Mouse (Mus musculus) limb, embryonic 13.5 days (tissue): Measurements from ENCODE around the gene Lrsam1. TPM values are rescaled to one million over a fixed set of nuclear protein-coding genes. Genes with fewer than 3 reads are reported as not detected.

Experiments used
- ATAC-seq: fragments of 200-750 bp; cut with Nextera tagmentation; 2 replicates; pipeline ENCODE4 v1.8.0; 2017; ENCODE audit warnings: low read depth, moderate number of reproducible peaks, moderate TSS enrichment; ENCODE audit not compliant: low FRiP score
- H3K27ac ChIP-seq: fragments of 300-500 bp; sonication (generic); 2 replicates; pipeline ENCODE4 v1.5.1; 2015; ENCODE audit warnings: inconsistent platforms, mild to moderate bottlenecking, moderate library complexity
- H3K27me3 ChIP-seq: fragments of 300-500 bp; sonication (generic); 2 replicates; pipeline ENCODE4 v1.6.1; 2015; ENCODE audit warnings: mild to moderate bottlenecking, inconsistent platforms
- H3K36me3 ChIP-seq: fragments of 300-500 bp; sonication (generic); 2 replicates; pipeline ENCODE4 v1.6.1; 2015; ENCODE audit warnings: inconsistent platforms, mild to moderate bottlenecking, moderate library complexity
- H3K4me1 ChIP-seq: fragments of 300-500 bp; sonication (generic); 2 replicates; pipeline ENCODE4 v1.6.1; 2015; ENCODE audit warnings: inconsistent platforms
- H3K4me2 ChIP-seq: fragments of 300-500 bp; sonication (generic); replicated peaks from 2 replicates; pipeline ENCODE4 v1.6.1; 2015; ENCODE audit warnings: inconsistent platforms, mild to moderate bottlenecking, moderate library complexity
- H3K4me3 ChIP-seq: fragments of 300-500 bp; sonication (generic); 2 replicates; pipeline ENCODE4 v1.5.1; 2015; ENCODE audit warnings: moderate library complexity, mild to moderate bottlenecking, inconsistent platforms
- H3K9ac ChIP-seq: fragments of 300-500 bp; sonication (generic); 2 replicates; pipeline ENCODE4 v1.6.1; 2015; ENCODE audit warnings: mild to moderate bottlenecking, inconsistent platforms
- H3K9me3 ChIP-seq: fragments of 300-500 bp; sonication (generic); 2 replicates; pipeline ENCODE4 v1.6.1; 2016; ENCODE audit warnings: inconsistent platforms
- WGBS: fragments of 180-500 bp; shearing (Covaris S2); methylation state at CpG from one replicate; pipeline ENCODE4 v1.1.7; 2015; 5-methylcytosine and 5-hydroxymethylcytosine counted together
- polyA plus RNA-seq: library from polyadenylated mRNA; unstranded; fragments of >200 nt; fragmentation: Nextera tagmentation; extraction: Ambion mirVana; gene quantifications from 2 replicates; pipeline ENCODE4 v1.2.1, GENCODE M21; 2015

Gene Lrsam1
- polyA plus RNA-seq, 1 experiment from 2014 or later: 13.9 TPM

DNA sequence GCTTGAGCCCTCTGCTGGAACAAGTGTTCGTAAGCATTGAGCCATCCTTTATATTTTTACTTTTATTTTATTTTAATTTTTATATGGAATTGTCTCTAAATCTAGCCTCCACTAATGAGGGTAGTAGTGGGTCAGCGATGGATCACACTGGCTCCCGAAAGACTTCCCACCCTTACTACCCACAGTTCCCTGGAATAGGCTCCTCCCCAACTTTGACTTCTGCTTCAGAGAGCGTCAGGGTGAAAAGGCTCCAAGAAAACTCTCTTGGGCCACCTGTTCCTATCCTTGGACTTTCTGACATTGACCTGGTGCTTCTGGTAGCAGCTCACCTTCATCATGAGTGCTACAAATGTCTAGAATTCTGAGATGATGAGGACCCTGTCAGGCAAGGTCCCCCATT lies 21.3 kb upstream of the Lrsam1 start:
- Histone ChIP-seq H3K4me3 (peak overlapping the region; percentile 88), H3K27me3 (no peaks in the 10 kb centered on the region), H3K27ac (no peak overlapping the region), H3K9ac (peak overlapping the region; percentile 35), H3K36me3 (peaks cover 5% of the 10 kb centered on the region), H3K9me3 (no peaks in the 10 kb centered on the region), H3K4me1 (peaks cover 19% of the 10 kb centered on the region), H3K4me2 (peak overlapping the region; percentile 100)
- 5% methylated on average over 4 of the region's 4 CpGs for WGBS
- no peak for ATAC-seq

DNA sequence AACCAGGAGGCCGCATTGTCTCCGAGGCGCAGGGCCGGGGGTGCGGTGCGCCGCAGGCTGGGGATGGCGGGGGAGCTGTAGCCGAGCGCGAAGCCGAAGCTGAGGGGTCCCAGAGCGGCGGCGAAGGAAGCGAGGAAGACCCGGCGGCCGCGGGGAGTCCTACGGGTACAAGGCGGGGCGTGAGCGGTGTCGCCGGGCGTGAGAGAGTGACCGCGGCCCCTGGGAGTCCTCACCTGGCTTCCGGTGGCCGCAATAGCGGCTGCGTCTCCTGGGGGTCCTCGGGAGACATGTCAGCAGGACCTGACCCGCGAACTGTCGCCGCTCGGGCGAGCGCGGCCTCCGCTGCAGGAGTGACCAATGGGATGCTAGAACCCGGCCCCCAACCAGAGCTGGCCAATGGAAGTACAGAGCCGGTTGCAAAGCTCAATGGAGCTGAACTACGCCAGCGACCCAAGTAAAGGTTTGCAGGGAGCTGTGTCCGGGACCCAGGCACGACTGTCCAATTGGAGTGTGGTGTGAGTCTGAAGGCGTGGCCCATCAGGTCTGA lies 20.4 kb upstream of the Lrsam1 start, which contains the start of gene Slc2a8:
TSS of gene Slc2a8 (minus strand) at position 359 of the 547 bp plus-strand sequence.
- Histone ChIP-seq H3K36me3 (peaks cover 7% of the 10 kb centered on the region), H3K4me3 (peak within 1 kb of the TSS; percentile 88), H3K27ac (peak within 1 kb of the TSS; percentile 39), H3K4me1 (peaks cover 19% of the 10 kb centered on the region), H3K9me3 (no peaks in the 10 kb centered on the region), H3K27me3 (no peaks in the 10 kb centered on the region), H3K9ac (peak within 1 kb of the TSS; percentile 90), H3K4me2 (peak within 1 kb of the TSS; percentile 100)
- WGBS: 0% methylated on average over 50 of the region's 50 CpGs
- ATAC-seq: peak; percentile 98

DNA sequence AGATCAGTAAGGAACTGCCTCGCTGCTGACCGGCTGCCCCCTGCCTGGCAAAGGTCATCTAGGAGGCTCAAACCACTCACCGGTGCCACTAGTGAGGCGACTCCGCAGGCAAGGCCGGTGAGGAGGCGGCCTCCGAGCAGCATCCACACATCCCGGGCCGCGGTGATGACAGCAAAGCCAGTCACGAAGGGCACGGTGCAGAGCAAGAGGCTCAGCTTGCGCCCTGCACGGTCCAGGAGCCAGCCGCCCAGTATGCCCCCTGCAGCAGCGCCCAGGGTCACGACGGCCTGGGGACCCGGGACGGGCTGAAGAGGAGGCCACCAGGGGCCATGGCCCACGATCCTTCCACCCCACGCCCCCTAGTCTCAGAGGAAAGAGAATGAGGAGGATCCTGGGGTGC lies 19.9 kb upstream of the Lrsam1 start:
- Histone ChIP-seq H3K4me3 (peak overlapping the region; percentile 88), H3K4me2 (peak overlapping the region; percentile 100), H3K9me3 (no peaks in the 10 kb centered on the region), H3K27me3 (no peaks in the 10 kb centered on the region), H3K4me1 (peaks cover 19% of the 10 kb centered on the region), H3K27ac (peak overlapping the region; percentile 39), H3K36me3 (peaks cover 13% of the 10 kb centered on the region), H3K9ac (peak overlapping the region; percentile 90)
- WGBS: 2% methylated on average over 23 of the region's 23 CpGs
- peak; percentile 26; the same call in 1 of the 2 replicates for ATAC-seq

DNA sequence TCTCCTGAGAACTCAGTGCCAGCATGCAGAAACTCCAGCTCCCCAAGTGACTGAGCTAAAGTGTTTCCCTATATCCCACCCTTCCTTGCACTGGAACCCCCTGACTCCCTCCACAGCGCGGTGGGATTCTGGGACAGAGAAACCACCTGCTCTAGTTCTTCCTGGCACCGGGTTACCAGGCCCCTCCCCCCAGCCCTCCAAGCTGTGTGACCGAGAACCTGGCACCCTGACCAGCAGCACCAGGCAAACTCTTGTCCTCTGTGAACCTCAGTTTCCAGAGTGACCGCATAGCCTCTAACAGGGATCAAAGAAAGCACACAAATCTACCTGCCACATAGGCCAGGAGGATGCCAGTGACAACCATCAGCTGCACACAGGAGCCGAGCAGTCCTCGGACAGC lies 18.3 kb upstream of the Lrsam1 start:
- Histone ChIP-seq H3K27ac (no peak overlapping the region), H3K4me2 (no peak overlapping the region), H3K9ac (no peak overlapping the region), H3K27me3 (no peaks in the 10 kb centered on the region), H3K4me1 (peaks cover 19% of the 10 kb centered on the region), H3K9me3 (no peaks in the 10 kb centered on the region), H3K36me3 (peaks cover 29% of the 10 kb centered on the region), H3K4me3 (no peak overlapping the region)
- WGBS: 84% methylated on average over 7 of the region's 7 CpGs
- ATAC-seq: no peak

DNA sequence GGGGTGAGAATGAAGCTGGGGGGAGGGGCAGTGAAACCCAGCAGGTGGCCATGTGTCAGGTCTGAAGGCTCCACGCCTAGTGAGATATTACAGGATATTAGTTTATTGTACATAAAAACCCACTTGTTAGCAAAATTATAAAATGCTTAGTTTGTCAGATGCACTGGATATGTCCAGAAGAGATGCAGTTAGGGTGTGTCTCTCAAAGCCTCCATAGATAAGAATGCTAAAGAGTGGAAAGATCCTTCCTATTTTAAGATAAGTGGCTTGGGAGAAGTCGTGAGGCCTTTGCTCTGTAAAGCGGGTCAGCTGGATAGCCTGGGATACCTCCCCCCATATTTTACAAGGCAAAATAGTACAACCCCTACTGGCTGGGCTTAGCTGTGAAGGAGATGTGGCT lies 17.3 kb upstream of the Lrsam1 start:
- Histone ChIP-seq H3K4me2 (no peak overlapping the region), H3K4me1 (peaks cover 19% of the 10 kb centered on the region), H3K27ac (no peak overlapping the region), H3K9me3 (no peaks in the 10 kb centered on the region), H3K9ac (no peak overlapping the region), H3K36me3 (peaks cover 39% of the 10 kb centered on the region), H3K4me3 (no peak overlapping the region), H3K27me3 (no peaks in the 10 kb centered on the region)
- WGBS: 81% methylated on average over 3 of the region's 3 CpGs
- ATAC-seq: no peak

DNA sequence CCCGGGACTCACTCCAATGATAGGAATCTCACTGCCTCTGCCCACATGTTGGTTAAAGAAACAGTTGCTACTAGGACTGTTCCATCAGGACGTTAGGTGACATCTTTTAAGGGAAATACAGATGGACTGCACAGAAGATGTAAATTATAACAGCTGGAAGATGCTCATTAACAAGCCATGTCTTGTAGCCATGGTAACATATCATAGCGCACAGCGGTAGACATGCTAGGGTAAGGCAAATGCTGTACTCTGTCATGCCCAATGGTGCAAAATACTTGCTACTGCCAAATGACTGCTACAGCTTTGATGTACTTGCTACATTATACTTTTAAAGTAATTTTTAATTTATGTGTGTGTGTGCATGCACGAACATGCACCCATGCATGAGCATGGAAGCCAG lies 15.7 kb upstream of the Lrsam1 start:
- Histone ChIP-seq H3K27ac (no peak overlapping the region), H3K4me1 (peaks cover 12% of the 10 kb centered on the region), H3K4me2 (no peak overlapping the region), H3K4me3 (no peak overlapping the region), H3K36me3 (peaks cover 52% of the 10 kb centered on the region), H3K9ac (no peak overlapping the region), H3K9me3 (no peaks in the 10 kb centered on the region), H3K27me3 (no peaks in the 10 kb centered on the region)
- no peak for ATAC-seq
- WGBS: 74% methylated on average over 5 of the region's 5 CpGs

DNA sequence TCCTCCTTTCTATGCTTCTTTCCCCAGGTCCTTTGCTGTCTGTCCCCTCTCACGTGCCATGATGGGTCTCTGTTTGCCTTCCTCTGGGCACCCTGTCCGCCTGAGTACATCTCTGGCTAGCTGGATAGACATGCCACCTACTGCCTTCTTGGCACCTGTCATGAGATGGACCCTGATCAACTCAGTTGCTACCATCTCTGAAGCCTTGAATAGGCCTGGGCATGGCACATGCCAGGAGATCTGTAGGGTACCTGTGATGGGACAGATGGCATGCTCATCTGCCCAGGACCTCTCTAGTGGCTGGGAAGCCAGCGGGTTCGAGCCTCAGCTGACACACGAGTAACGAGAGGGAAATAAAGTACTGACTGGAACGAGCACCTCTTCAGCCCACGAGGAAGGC lies 12.8 kb upstream of the Lrsam1 start:
- H3K4me3 ChIP-seq: no peak overlapping the region
- H3K9me3 ChIP-seq: no peaks in the 10 kb centered on the region
- no peak overlapping the region for H3K4me2 ChIP-seq
- peaks cover 52% of the 10 kb centered on the region for H3K36me3 ChIP-seq
- ATAC-seq: no peak
- no peaks in the 10 kb centered on the region for H3K4me1 ChIP-seq
- WGBS: 88% methylated on average over 8 of the region's 8 CpGs
- H3K9ac ChIP-seq: no peak overlapping the region
- no peak overlapping the region for H3K27ac ChIP-seq
- H3K27me3 ChIP-seq: no peaks in the 10 kb centered on the region

DNA sequence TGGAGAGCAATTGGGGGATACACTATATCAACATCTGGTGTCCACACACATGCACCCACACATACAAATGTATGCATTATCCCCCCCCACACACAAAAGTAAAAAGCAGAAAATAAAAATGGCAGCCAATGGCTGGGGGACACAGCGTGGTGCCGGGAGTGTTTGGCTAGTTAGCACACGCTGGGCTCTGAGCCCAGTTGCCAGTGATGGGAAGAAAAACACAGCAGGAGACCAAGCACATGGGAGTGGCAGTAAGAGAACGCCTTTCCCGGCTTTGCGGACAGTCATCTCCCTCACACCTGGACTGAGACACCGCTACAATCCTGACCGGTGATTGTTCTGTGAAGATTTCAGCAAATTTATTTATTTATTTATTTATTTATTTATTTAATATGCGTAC lies 9.8 kb upstream of the Lrsam1 start:
- Histone ChIP-seq H3K4me1 (peaks cover 14% of the 10 kb centered on the region), H3K4me3 (no peak overlapping the region), H3K4me2 (no peak overlapping the region), H3K9me3 (no peaks in the 10 kb centered on the region), H3K9ac (no peak overlapping the region), H3K27me3 (no peaks in the 10 kb centered on the region), H3K36me3 (peaks cover 39% of the 10 kb centered on the region), H3K27ac (no peak overlapping the region)
- 46% methylated on average over 9 of the region's 9 CpGs for WGBS
- no peak for ATAC-seq

DNA sequence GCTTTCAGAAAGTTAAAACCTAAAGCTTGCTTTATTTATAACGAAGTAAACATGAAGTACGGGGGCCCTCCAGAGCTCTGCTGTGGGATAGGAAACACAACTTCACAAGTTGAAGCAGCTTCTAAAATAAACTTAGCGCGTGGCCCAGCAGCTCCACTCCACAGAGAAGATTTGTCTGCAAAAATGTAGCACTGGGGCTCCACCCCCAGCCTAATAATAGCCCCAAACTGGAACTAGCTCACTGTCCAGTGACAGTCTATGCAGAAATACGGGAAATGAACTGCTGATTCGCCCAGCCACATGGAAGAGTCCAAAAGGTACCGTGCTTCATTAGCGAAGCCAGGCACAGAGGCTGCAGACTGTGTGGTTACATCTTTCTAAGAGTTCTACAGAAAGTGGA lies 7.9 kb upstream of the Lrsam1 start:
- WGBS: 86% methylated on average over 8 of the region's 8 CpGs
- H3K9me3 ChIP-seq: no peaks in the 10 kb centered on the region
- H3K36me3 ChIP-seq: peaks cover 26% of the 10 kb centered on the region
- H3K9ac ChIP-seq: no peak overlapping the region
- H3K4me2 ChIP-seq: no peak overlapping the region
- H3K4me1 ChIP-seq: peaks cover 26% of the 10 kb centered on the region
- no peaks in the 10 kb centered on the region for H3K27me3 ChIP-seq
- H3K27ac ChIP-seq: no peak overlapping the region
- no peak overlapping the region for H3K4me3 ChIP-seq
- no peak for ATAC-seq

DNA sequence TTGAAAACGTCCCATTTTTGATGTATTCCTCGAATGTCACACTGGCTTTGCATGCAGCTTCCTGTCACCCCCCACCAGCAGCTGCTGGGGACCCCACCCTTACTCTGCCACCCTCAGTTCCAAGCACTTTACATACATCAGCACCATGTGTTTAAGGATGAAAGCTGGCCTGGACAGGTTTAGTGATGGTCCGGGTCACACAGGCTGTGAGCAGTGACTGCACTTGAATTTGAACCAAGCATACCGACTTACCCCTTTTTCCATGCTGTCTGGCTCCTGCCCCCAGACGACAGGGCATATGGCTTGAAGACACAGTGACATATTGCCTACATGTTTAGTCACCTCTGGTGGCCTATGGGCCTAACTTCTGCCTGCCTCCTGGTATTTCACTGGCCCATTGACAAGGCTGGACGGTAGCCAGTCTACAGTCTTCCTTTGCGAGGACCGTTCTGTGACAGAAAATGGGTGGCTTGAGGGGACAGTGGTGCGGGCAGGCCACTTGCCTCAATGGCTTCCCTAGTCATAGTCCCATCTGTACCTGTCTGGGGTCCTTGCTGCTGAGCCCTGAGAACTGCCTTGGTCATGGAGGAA lies 6.7 kb upstream of the Lrsam1 start:
- no peaks in the 10 kb centered on the region for H3K27me3 ChIP-seq
- peaks cover 38% of the 10 kb centered on the region for H3K4me1 ChIP-seq
- no peak overlapping the region for H3K27ac ChIP-seq
- H3K4me2 ChIP-seq: peak overlapping the region; percentile 90
- WGBS: 86% methylated on average over 9 of the region's 9 CpGs
- H3K36me3 ChIP-seq: peaks cover 26% of the 10 kb centered on the region
- no peak for ATAC-seq
- peak overlapping the region; percentile 62; the same call in 1 of the 2 replicates for H3K4me3 ChIP-seq
- H3K9ac ChIP-seq: peak overlapping the region; percentile 85
- no peaks in the 10 kb centered on the region for H3K9me3 ChIP-seq

DNA sequence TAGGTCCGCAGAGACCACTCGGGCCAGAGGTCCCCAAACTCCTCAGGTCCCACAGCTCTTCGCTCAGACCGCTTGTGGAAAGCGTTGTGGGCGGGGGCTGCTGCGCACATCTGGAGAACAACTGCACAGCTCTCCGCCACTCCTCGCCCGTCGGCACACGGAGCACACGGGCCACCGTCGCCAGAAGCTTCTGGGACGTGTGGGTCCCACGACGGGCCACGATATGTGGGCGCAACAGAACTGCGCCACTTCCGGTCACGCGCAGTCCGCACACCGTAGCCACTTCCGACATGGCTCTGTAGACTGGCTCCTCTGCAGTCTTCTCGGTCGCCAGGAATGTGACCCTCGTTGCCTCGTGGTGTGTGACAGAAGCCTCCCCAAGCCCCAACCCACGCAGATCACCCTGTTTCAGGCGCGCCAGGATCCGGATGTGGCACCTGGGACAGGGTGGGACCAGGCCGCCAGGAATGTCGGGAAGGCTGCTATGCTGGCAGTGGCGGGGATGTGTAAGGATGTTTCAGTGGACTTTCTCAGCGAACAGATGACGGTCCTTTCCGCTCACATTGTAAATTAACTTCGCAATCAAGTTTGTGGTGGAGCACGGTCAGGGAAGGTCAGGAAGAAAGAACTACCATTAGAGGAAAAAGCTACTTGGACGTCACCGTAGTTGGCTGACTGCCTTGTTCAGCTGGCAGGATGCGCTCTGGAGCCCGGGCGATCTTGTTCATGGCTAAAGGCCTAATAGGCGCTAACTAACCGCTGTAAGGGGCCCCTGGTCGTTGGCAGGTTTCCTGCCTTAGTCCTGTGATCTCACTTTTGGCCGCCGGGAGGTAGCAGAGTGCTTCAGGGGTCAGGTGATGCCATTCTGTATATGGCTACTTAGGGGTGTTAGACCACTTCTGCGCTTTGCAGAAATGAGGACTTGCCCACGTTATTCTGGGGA lies 5.5 kb upstream of the Lrsam1 start:
- peaks cover 25% of the 10 kb centered on the region for H3K36me3 ChIP-seq
- under 1% methylated on average over 55 of the region's 55 CpGs for WGBS
- peak; percentile 86 for ATAC-seq
- no peaks in the 10 kb centered on the region for H3K9me3 ChIP-seq
- peak overlapping the region; percentile 85 for H3K9ac ChIP-seq
- H3K4me1 ChIP-seq: peaks cover 46% of the 10 kb centered on the region
- H3K27me3 ChIP-seq: no peaks in the 10 kb centered on the region
- peak overlapping the region; percentile 90 for H3K4me2 ChIP-seq
- H3K4me3 ChIP-seq: peak overlapping the region; percentile 62
- peak overlapping the region; percentile 94 for H3K27ac ChIP-seq

DNA sequence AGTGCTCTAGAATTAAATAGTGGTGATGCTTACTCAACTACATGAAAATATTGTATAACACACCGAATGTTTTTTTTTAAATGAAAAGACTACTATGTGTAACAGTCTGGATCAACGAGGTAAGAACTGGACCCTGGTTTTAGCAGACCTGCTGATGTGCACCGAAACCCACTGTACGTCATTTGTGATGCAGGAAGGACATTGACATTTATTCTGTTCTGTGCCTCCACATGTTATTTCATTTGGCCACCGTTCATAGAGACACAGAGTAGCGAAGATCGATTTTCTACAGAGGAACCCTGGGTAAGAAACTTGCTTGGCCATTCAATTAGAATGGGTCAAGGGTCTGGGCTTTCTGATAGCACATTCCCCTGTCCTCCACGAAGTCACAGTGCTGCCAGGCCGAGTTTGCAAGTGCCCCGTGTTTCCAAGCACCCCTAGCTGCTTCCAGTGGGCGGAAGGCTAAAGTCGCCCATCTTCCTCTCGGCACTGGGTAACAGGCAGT lies 4.8 kb upstream of the Lrsam1 start:
- peak overlapping the region; percentile 90 for H3K4me2 ChIP-seq
- peaks cover 46% of the 10 kb centered on the region for H3K4me1 ChIP-seq
- no peak for ATAC-seq
- 9% methylated on average over 13 of the region's 13 CpGs for WGBS
- peaks cover 25% of the 10 kb centered on the region for H3K36me3 ChIP-seq
- H3K4me3 ChIP-seq: peak overlapping the region; percentile 62
- H3K9me3 ChIP-seq: no peaks in the 10 kb centered on the region
- peak overlapping the region; percentile 94 for H3K27ac ChIP-seq
- H3K27me3 ChIP-seq: no peaks in the 10 kb centered on the region
- H3K9ac ChIP-seq: peak overlapping the region; percentile 85
